Mouse (Mus musculus) intestine, postnatal 0 days (tissue): Measurements from ENCODE around the gene Mov10. TPM values are rescaled to one million over a fixed set of nuclear protein-coding genes. Genes with fewer than 3 reads are reported as not detected.

Source experiments
- ATAC-seq: fragments of 200-750 bp; cut with Nextera tagmentation; 2 replicates; pipeline ENCODE4 v1.8.0; 2017; ENCODE audit warnings: mild to moderate bottlenecking, moderate TSS enrichment, moderate library complexity
- H3K27ac ChIP-seq: fragments of 300-500 bp; sonication (generic); 2 replicates; pipeline ENCODE4 v1.5.1; 2014; ENCODE audit warnings: mild to moderate bottlenecking, low read depth, low read length, moderate library complexity
- H3K27me3 ChIP-seq: fragments of 300-500 bp; sonication (generic); replicated peaks from 2 replicates; pipeline ENCODE4 v1.6.1; 2014; ENCODE audit warnings: low read length, mixed read lengths; ENCODE audit not compliant: control insufficient read depth, insufficient read depth
- H3K36me3 ChIP-seq: fragments of 300-500 bp; sonication (generic); 2 replicates; pipeline ENCODE4 v1.6.1; 2014; ENCODE audit warnings: mild to moderate bottlenecking, moderate library complexity; ENCODE audit not compliant: control insufficient read depth, insufficient read depth
- H3K4me1 ChIP-seq: fragments of 300-500 bp; sonication (generic); replicated peaks from 2 replicates; pipeline ENCODE4 v1.6.1; 2014; ENCODE audit warnings: antibody characterized with exemption, low read length, mixed read lengths; ENCODE audit not compliant: control insufficient read depth, insufficient read depth
- H3K4me2 ChIP-seq: fragments of 300-500 bp; sonication (generic); replicated peaks from 2 replicates; pipeline ENCODE4 v1.6.1; 2014; ENCODE audit warnings: low read depth, mild to moderate bottlenecking, moderate library complexity
- H3K4me3 ChIP-seq: fragments of 300-500 bp; sonication (generic); 2 replicates; pipeline ENCODE4 v1.5.1; 2014; ENCODE audit warnings: low read depth, low read length
- H3K9ac ChIP-seq: fragments of 300-500 bp; sonication (generic); 2 replicates; pipeline ENCODE4 v1.6.1; 2014; ENCODE audit warnings: mild to moderate bottlenecking, low read depth, low read length
- H3K9me3 ChIP-seq: fragments of 300-500 bp; sonication (generic); 2 replicates; pipeline ENCODE4 v1.6.1; 2016; ENCODE audit warnings: mixed run types; ENCODE audit not compliant: control insufficient read depth
- CTCF ChIP-seq: sonication (generic); IDR thresholded peaks from 2 replicates; pipeline ENCODE4 v1.5.1; 2016; ENCODE audit warnings: low read depth, mild to moderate bottlenecking, control low read depth, antibody characterized with exemption, moderate library complexity
- WGBS: fragments of 180-500 bp; shearing (Covaris S2); extraction: QIAGEN DNeasy Blood & Tissue Kit; methylation state at CpG from one replicate; pipeline ENCODE4 v1.1.7; 2014; 5-methylcytosine and 5-hydroxymethylcytosine counted together
- polyA plus RNA-seq: library from polyadenylated mRNA; unstranded; fragments of >200 nt; fragmentation: Nextera tagmentation; extraction: Ambion mirVana; gene quantifications from 2 replicates; pipeline ENCODE4 v1.2.1, GENCODE M21; 2015

The Mov10 gene
- polyA plus RNA-seq, 1 experiment from 2014 or later, result 144 TPM

DNA sequence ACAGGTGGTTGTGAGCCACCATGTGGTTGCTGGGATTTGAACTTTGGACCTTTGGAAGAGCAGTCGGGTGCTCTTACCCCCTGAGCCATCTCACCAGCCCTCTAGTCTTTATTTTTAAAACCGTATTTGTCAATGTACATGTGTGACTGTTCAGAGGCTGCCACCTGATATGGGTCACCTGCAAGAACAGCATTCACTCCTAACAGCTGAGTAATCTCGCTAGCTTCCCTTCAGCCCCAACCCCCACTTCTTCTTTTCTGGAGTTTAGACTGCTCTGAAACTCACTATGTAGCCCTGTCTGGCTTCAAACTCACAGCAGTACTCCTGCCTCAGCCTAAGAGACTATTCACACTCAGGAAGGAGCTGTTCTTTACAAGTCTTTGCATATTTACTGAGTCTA lies 4.0 kb upstream of the Mov10 start:
- Histone ChIP-seq H3K4me1 (0 out of 2 replicates have a peak, but pooled peaks cover 7% of the 10 kb centered on the region), H3K27ac (peak overlapping the region; percentile 35; the same call in 1 of the 2 replicates), H3K9me3 (no peaks in the 10 kb centered on the region), H3K4me2 (no peak overlapping the region), H3K36me3 (peaks cover 31% of the 10 kb centered on the region), H3K4me3 (no peak overlapping the region), H3K27me3 (no peaks in the 10 kb centered on the region), H3K9ac (no peak overlapping the region)
- WGBS, result 66% methylated on average over 3 of the region's 3 CpGs
- no peak for ATAC-seq
- TF ChIP-seq CTCF, result 0 out of 2 replicates have a peak, but pooled peaks have one; percentile 6

DNA sequence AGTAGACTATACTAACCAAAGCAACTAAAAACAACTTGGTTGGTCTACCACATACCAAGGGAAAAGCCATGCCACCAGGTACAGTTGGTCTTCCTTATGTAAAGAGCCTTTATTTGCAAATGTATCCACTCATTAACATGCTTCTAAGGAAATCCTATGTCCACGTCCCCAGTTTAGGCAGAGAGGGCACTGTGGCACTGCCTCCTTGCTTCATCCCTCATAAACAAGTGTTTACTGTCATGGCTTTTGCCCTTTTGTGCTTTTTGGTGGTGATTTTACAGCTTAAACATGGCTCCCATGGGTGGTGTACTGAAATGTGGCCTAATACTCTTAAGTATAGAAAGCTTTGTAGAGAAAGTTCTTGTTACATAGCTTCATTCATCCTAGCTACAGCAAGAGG lies 2.1 kb upstream of the Mov10 start:
- no peak overlapping the region for H3K4me2 ChIP-seq
- H3K27ac ChIP-seq, result no peak overlapping the region
- no peak overlapping the region for H3K9ac ChIP-seq
- H3K4me3 ChIP-seq, result no peak overlapping the region
- WGBS, result 49% methylated on average over 1 of the region's 1 CpGs
- ATAC-seq, result no peak
- no peak for TF ChIP-seq CTCF
- H3K27me3 ChIP-seq, result no peaks in the 10 kb centered on the region
- no peaks in the 10 kb centered on the region for H3K9me3 ChIP-seq
- 0 out of 2 replicates have a peak, but pooled peaks cover 11% of the 10 kb centered on the region for H3K36me3 ChIP-seq
- H3K4me1 ChIP-seq, result 0 out of 2 replicates have a peak, but pooled peaks cover 13% of the 10 kb centered on the region

DNA sequence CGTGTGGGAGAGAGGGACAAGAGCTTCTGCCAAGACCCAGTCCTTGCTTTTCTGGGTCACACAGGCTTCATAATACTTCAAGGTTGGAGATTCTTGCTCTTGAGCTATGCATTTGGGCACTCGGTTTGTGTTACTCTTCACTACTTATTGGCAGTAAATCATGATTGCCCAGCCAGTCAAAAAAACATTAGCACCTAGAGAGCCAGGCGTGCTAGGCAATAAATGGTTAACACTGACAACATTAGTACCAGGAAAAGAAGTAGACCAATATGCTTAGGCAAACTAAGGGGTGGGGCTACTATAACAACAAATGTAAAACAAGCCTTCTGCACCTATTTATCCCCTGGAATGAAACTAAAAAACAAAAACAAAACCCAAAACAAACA lies 379 bp upstream of the Mov10 start:
- peak overlapping the region; percentile 96 for H3K27ac ChIP-seq

DNA sequence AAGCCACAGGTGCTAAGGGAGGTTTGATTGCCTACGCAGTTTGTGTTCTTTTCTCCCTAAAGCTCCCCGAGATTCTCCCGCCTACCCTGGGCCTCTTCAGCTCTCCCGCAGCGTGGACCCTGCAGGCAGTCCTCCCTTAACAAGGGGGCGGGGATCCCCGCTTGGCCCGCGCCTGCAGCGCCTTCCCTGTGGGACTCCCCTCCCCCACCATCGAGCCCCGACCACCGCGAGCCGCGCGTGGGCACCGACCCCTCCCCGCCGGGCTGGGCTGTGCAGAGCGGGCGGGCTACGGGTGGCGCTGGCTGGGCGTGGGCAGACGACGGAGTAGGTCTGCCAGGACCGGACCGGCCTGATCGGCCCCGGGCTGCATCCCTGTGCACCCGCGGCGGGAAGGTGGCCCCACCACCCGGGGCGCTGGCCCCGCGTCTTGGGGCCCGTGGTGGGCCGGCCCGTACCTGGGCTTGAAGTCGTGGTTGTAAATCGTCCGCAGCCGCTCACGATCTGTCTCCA lies 827 bp downstream of the Mov10 start:
- H3K4me2 ChIP-seq, result peak overlapping the region; percentile 74
- peak overlapping the region; percentile 91 for H3K9ac ChIP-seq
- peak; percentile 36 for ATAC-seq
- 0 out of 2 replicates have a peak, but pooled peaks cover 10% of the 10 kb centered on the region for H3K36me3 ChIP-seq
- H3K4me3 ChIP-seq, result peak overlapping the region; percentile 80
- peak; percentile 35; the same call in 1 of the 2 replicates for TF ChIP-seq CTCF
- H3K4me1 ChIP-seq, result 0 out of 2 replicates have a peak, but pooled peaks cover 13% of the 10 kb centered on the region
- H3K9me3 ChIP-seq, result no peaks in the 10 kb centered on the region
- under 1% methylated on average over 46 of the region's 46 CpGs for WGBS
- H3K27me3 ChIP-seq, result no peaks in the 10 kb centered on the region
- peak overlapping the region; percentile 96 for H3K27ac ChIP-seq

More for the DNA sequence above, 379 bp upstream of the Mov10 start:
- peak overlapping the region; percentile 91 for H3K9ac ChIP-seq
- H3K4me1 ChIP-seq, result 0 out of 2 replicates have a peak, but pooled peaks cover 13% of the 10 kb centered on the region
- peak overlapping the region; percentile 80 for H3K4me3 ChIP-seq
- WGBS, result 2% methylated on average over 3 of the region's 3 CpGs
- H3K36me3 ChIP-seq, result 0 out of 2 replicates have a peak, but pooled peaks cover 9% of the 10 kb centered on the region
- peak overlapping the region; percentile 74 for H3K4me2 ChIP-seq
- no peak for TF ChIP-seq CTCF
- H3K27me3 ChIP-seq, result no peaks in the 10 kb centered on the region
- peak; percentile 29 for ATAC-seq
- no peaks in the 10 kb centered on the region for H3K9me3 ChIP-seq

DNA sequence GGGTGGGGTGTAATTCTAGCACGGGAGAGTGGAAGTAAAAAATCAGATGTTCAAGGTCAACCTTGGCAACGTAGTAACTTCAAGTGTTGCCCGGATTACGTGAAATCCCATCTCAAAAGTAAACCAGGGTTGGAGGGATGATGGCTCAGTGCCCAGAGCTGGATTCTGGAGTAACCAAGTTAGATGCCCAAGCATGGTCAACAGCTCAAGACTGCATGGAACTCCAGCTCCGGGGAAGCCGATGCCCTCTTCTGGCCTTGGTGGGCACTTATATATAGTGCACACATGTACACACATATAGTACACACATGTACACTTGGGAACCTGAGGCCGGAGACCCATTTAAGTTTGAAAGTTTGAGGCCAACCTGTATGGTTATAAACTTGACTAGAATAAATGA lies 2.2 kb downstream of the Mov10 start:
- peak; percentile 46 for TF ChIP-seq CTCF
- H3K27me3 ChIP-seq, result no peaks in the 10 kb centered on the region
- no peak overlapping the region for H3K27ac ChIP-seq
- no peaks in the 10 kb centered on the region for H3K9me3 ChIP-seq
- ATAC-seq, result no peak
- H3K4me1 ChIP-seq, result 0 out of 2 replicates have a peak, but pooled peaks cover 6% of the 10 kb centered on the region
- H3K4me3 ChIP-seq, result no peak overlapping the region
- WGBS, result 90% methylated on average over 7 of the region's 7 CpGs
- peak overlapping the region; percentile 74 for H3K4me2 ChIP-seq
- H3K9ac ChIP-seq, result no peak overlapping the region
- H3K36me3 ChIP-seq, result peaks cover 4% of the 10 kb centered on the region; the same call in 1 of the 2 replicates

DNA sequence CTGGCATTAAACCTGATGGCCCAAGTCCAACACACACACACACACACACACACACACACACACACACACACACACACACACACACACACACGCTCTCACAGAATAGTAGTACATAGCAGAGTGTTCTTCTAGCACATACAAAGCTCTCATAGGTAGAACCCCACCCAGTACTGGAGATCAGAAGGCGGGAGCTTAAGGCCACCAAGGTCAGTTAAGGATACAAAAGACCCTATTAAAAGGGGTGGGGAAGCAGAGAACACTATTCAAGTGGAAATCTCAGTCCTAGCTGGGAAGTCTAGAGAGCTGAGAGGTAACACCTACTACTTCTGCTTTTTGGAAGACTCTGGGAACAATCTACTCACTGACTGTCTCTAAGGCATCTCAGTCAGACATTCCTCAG lies 3.0 kb downstream of the Mov10 start:
- Histone ChIP-seq H3K9me3 (no peaks in the 10 kb centered on the region), H3K27me3 (no peaks in the 10 kb centered on the region), H3K4me3 (no peak overlapping the region), H3K4me2 (peak overlapping the region; percentile 30; the same call in 1 of the 2 replicates), H3K9ac (no peak overlapping the region), H3K4me1 (0 out of 2 replicates have a peak, but pooled peaks cover 6% of the 10 kb centered on the region), H3K27ac (no peak overlapping the region), H3K36me3 (peaks cover 4% of the 10 kb centered on the region; the same call in 1 of the 2 replicates)
- TF ChIP-seq CTCF, result no peak
- WGBS, result 69% methylated on average over 2 of the region's 2 CpGs
- ATAC-seq, result no peak
